8 mouse cellular contexts compared by ENCODE assay signal in the genomic region with DNA sequence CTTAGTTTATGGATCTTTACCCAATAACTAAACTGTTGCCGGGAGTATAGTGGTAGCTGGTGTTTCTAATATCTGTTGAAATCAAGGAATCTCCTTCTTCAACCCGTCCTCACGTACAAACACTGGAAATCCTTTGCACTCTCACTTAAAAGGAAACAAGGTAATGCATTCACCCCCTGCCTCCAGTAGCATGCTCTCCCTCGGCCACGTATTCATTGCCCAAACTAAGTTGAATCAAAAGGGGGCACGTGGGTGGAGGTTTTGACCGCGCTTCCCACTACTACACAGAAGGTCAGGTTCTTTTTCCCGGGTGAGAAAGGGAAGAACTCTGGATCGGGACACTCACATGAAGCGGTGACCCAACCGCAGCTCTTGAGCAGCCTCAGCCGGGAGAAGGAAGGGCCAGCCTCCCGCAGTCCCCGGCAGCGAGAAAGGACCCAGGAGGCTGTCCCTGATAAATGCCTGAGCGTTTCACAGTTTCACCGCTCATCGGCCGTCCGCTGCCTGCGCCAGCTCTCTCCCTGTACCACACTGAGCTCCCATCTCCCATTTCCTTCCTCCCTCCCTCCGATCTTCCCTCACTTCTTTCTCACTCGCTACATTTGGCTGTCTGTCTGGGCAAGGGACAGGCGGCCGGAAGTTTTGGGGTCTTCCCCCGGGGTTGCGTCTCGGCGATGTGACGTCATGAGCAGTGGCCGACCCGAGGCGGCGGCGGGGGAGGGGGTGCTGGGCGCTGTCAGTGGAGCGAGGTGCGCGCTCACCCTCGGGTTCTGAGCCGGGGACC. TPM values are rescaled to one million over a fixed set of nuclear protein-coding genes. Genes with fewer than 3 reads are reported as not detected.
DNase-seq lines count a peak whose midpoint lies in the region; ATAC-seq and TF ChIP-seq lines count a peak whose summit lies in the region.

A gene (plus strand): TSS at position 698 of the 784 bp plus-strand sequence.

- H3K9ac ChIP-seq in lung, postnatal 0 days (replicated peaks; ENCODE audit: low read depth) = peak within 1 kb of the TSS; percentile 98

- DNase-seq in MN1 (ENCODE audit: low spot score) = peak; percentile 87
- DNase-seq in cerebellum, adult 9-10 months = peak; percentile 94
- peak; percentile 92 for DNase-seq in hindbrain, embryonic 10.5 days (ENCODE audit: low spot score)
- peak; percentile 93 for DNase-seq in layer of hippocampus, adult 9-11 months
- peak; percentile 97 for DNase-seq in lung, postnatal 0 days (ENCODE audit: low spot score)
- peak; percentile 90 for DNase-seq in ovary, postnatal 14 days (ENCODE audit: low spot score)
- peak; percentile 95 for DNase-seq in thymus, postnatal 14 days

- H3K4me1 ChIP-seq in hindbrain, embryonic 10.5 days (replicated peaks) = peaks cover 17% of the 10 kb centered on the region
- H3K4me1 ChIP-seq in lung, postnatal 0 days (ENCODE audit: insufficient read depth, low read depth, low read length) = peaks cover 10% of the 10 kb centered on the region; the same call in 1 of the 2 replicates

- TF ChIP-seq CTCF in lung, postnatal 0 days (IDR thresholded peaks at IDR 0.05) = no peak

- H3K27me3 ChIP-seq in hindbrain, embryonic 10.5 days (ENCODE audit: insufficient read depth, poor library complexity, severe bottlenecking) = no peaks in the 10 kb centered on the region
- H3K27me3 ChIP-seq in lung, postnatal 0 days (replicated peaks; ENCODE audit: insufficient read depth, low read length) = no peaks in the 10 kb centered on the region

- peak within 1 kb of the TSS; percentile 80 for H3K4me3 ChIP-seq in hindbrain, embryonic 10.5 days
- peak within 1 kb of the TSS; percentile 71 for H3K4me3 ChIP-seq in lung, postnatal 0 days (ENCODE audit: low read depth, low read length)

- H3K4me2 ChIP-seq in lung, postnatal 0 days (replicated peaks; ENCODE audit: low read depth, low read length) = peak within 1 kb of the TSS; percentile 68

- whole genome bisulfite sequencing in hindbrain, embryonic 10.5 days = under 1% methylated on average over 42 of the region's 42 CpGs
- under 1% methylated on average over 41 of the region's 42 CpGs for WGBS in lung, postnatal 0 days

- ATAC-seq in frontal cortex, adult (ENCODE audit: low TSS enrichment) = peak; percentile 97
- ATAC-seq in lung, postnatal 0 days = peak; percentile 97

- no peaks in the 10 kb centered on the region for H3K9me3 ChIP-seq in hindbrain, embryonic 10.5 days
- H3K9me3 ChIP-seq in lung, postnatal 0 days (ENCODE audit: low read length) = no peaks in the 10 kb centered on the region

- H3K27ac ChIP-seq in hindbrain, embryonic 10.5 days = peak within 1 kb of the TSS; percentile 100
- peak within 1 kb of the TSS; percentile 95 for H3K27ac ChIP-seq in lung, postnatal 0 days (ENCODE audit: low read length)

- peak; percentile 85 for TF ChIP-seq EP300 in lung, postnatal 0 days (IDR thresholded peaks at IDR 0.05)

- peaks cover 12% of the 10 kb centered on the region for H3K36me3 ChIP-seq in hindbrain, embryonic 10.5 days
- no peaks in the 10 kb centered on the region for H3K36me3 ChIP-seq in lung, postnatal 0 days (ENCODE audit: insufficient read depth, low read length)

RNA-seq across cellular contexts. Expression of the gene that starts here (rescaled TPM):
- polyA plus RNA-seq in hindbrain, embryonic 10.5 days (2016; fragmentation: Nextera tagmentation; extraction: Ambion mirVana) = 22.4 and 24.5 TPM in 2 replicates
- 11.3 and 13.9 TPM in 2 replicates for polyA plus RNA-seq in lung, postnatal 0 days (2015; fragmentation: Nextera tagmentation; extraction: Ambion mirVana)

Comparison
In these comparisons a context has a peak if more than half of its experiments do, and no peak if none do; other contexts are left out.
1. Peak in every context shown above with its lines: DNase-seq, ATAC-seq, H3K4me3 ChIP-seq and H3K27ac ChIP-seq.